Mouse (Mus musculus): ENCODE results near the gene Dclk1. TPM values are rescaled to one million over a fixed set of nuclear protein-coding genes. Genes with fewer than 3 reads are reported as not detected.

Dclk1 gene
- total RNA-seq, 1 experiment from 2014 or later: not detected

GRCm38 (mm10) chr3:55315827-55316226 lies 73.7 kb downstream of the Dclk1 start:
- ATAC-seq (replicated peaks; ENCODE audit: insufficient number of reproducible peaks, low FRiP score, low TSS enrichment, poor library complexity, severe bottlenecking): no peak

GRCm38 (mm10) chr3:55318021-55318420 lies 75.9 kb downstream of the Dclk1 start:
- no peak for ATAC-seq (replicated peaks; ENCODE audit: insufficient number of reproducible peaks, low FRiP score, low TSS enrichment, poor library complexity, severe bottlenecking)

DNA sequence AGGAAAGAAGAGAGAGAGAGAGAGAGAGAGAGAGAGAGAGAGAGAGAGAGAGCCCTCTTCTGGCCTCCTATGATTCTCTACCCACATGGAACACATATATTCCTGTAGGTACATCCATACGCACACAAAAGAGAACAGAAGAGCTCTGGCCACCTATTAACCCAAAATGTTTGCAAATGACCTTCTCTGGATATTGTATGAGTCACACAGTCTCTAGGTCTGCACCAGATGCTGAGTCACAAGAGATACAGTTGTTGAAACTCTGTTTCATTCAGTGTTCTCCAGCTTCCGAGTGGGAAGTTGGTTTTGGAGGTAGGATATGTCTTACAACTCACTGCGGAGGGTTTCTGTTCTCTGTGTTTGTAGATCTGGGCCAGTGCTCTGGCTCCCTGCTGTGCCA lies 78.4 kb downstream of the Dclk1 start:
- ATAC-seq (replicated peaks; ENCODE audit: insufficient number of reproducible peaks, low FRiP score, low TSS enrichment, poor library complexity, severe bottlenecking): no peak

DNA sequence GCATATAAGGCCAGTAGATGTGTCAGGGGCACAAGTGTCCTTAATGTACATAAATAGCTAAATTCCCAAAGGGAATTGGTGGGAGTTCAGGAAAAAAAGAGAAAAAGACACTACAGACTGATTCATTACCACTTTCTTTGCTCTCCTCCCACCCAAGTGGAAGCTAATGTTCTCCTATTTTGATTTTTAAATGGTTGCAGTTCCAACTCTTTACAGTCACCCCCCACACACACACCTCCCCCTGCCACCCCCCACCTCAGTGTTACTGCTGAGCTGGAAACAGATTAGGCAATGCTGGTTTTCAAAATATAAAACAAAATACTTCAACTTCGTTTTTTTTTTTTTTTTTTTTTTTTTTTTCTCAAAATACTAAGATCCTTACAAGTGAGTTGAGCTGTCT lies 81.9 kb downstream of the Dclk1 start:
- ATAC-seq (replicated peaks; ENCODE audit: insufficient number of reproducible peaks, low FRiP score, low TSS enrichment, poor library complexity, severe bottlenecking): no peak

DNA sequence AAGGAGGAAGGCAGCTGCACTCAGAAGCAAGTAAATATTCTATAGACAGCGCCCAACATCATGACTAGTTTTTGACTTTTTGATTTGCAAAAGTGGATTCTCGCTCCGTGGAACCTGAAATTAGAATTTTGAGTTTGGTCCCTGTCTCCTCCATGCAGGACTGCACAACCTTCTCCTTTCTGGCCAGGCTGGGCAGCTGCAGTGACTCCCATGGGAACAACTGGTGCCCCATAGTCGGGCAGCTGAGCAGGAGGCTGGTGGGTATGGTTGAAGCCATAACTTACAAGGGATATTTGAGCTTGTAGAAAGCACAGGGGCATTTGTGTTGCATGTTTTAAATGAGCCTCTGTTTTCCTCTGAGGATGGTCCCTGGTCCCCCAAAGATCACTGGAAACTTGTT lies 88.3 kb downstream of the Dclk1 start:
- no peak for ATAC-seq (replicated peaks; ENCODE audit: insufficient number of reproducible peaks, low FRiP score, low TSS enrichment, poor library complexity, severe bottlenecking)

DNA sequence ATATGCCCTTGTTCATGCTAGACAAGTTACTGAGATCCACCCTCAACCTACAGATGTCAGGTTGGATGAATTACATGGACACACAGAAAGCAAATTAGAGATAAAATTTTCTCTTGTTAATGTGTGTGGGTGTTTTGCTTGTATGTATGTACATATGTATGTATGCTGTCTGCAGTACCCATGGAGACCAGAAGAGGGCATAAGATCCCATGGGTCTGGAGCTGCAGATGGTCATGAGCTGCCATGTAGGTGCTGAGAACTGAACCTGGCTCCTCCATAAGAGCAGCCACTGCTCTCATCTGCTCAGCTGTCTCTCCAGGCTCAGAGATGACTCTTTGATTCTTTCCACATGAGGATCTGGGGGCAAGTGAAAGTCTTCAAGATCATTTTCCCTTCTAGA lies 89.5 kb downstream of the Dclk1 start:
- ATAC-seq (replicated peaks; ENCODE audit: insufficient number of reproducible peaks, low FRiP score, low TSS enrichment, poor library complexity, severe bottlenecking): no peak

DNA sequence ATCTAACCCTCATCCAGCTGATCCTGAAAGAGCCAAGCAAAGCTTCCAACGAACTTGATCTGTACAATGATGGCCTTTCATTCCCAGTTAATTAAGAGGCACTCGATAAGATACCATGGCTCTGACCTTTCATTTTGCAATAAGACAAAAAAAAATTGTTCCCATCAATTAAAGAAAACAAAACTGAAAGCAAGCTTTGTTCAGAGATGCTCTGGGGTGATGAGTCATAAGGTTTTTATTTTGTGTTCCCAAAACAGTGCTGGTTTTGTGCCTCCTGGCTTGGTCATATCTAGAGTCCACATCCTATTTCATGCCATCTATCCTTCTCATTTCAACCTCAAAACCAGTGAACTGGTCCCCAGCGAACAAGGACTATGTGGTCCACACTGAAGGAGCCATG lies 91.3 kb downstream of the Dclk1 start:
- ATAC-seq (replicated peaks; ENCODE audit: insufficient number of reproducible peaks, low FRiP score, low TSS enrichment, poor library complexity, severe bottlenecking): no peak

- no peak for ATAC-seq (replicated peaks; ENCODE audit: insufficient number of reproducible peaks, low FRiP score, low TSS enrichment, poor library complexity, severe bottlenecking)
These were observed 94.7 kb downstream of the Dclk1 start for GRCm38 (mm10) chr3:55336895-55337294.

- no peak for ATAC-seq (replicated peaks; ENCODE audit: insufficient number of reproducible peaks, low FRiP score, low TSS enrichment, poor library complexity, severe bottlenecking)
These were observed 95.5 kb downstream of the Dclk1 start for GRCm38 (mm10) chr3:55337671-55338070.

- ATAC-seq (replicated peaks; ENCODE audit: insufficient number of reproducible peaks, low FRiP score, low TSS enrichment, poor library complexity, severe bottlenecking): no peak
These were observed 100.3 kb downstream of the Dclk1 start for GRCm38 (mm10) chr3:55342445-55342844.

DNA sequence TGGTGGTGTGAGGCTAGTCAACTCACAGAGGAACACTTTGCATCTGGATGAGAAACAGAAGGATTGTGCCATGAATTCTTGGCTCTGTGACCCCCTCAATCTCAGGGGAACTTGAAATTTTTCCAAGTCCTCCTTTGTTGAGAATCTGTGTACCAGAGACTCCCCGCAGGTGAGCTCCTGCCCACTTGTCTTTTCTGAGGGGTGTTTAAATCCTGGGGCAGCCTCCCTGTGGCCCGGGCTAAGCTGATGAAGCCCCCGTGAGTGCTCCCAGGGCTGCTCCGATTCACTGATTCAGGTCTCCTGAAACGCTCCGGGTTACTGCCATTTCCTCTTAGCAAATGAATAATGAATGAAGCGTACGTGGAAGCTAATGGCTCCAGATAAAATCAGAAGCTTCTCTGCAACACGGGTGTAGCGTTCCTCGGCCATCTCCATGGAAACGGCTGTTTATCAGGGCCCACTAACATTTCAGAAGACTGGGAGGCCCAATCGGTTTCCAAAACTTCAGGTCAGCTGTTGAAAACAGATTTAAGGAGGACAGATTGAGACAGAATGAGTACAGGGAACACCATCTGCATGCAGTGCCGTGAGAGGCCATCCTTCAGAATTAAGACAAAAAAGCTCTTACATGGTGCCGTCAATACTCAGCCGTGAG lies 105.3 kb downstream of the Dclk1 start:
- ATAC-seq (replicated peaks; ENCODE audit: insufficient number of reproducible peaks, low FRiP score, low TSS enrichment, poor library complexity, severe bottlenecking): no peak

DNA sequence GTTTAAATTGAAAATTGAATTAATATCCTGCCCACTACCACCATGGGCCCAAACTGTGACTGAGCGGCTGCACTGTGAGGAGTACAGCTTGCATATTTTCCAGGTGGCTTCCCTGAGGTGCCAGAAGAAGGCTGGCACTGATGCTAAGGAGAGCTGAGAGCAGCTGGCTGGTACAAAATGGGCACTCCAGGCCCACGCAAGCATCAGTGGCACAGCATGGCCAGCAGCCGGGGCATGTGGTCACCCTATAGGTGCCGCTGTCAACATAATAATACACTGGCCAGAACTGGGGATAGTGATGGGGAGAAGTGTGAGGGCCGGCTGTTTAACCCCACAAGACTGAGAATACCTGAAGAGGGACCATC lies 105.8 kb downstream of the Dclk1 start:
- ATAC-seq (replicated peaks; ENCODE audit: insufficient number of reproducible peaks, low FRiP score, low TSS enrichment, poor library complexity, severe bottlenecking): no peak

- ATAC-seq (replicated peaks; ENCODE audit: insufficient number of reproducible peaks, low FRiP score, low TSS enrichment, poor library complexity, severe bottlenecking): no peak
These were observed 108.0 kb downstream of the Dclk1 start for GRCm38 (mm10) chr3:55350194-55350593.

- no peak for ATAC-seq (replicated peaks; ENCODE audit: insufficient number of reproducible peaks, low FRiP score, low TSS enrichment, poor library complexity, severe bottlenecking)
These were observed 109.3 kb downstream of the Dclk1 start for GRCm38 (mm10) chr3:55351281-55352052.

DNA sequence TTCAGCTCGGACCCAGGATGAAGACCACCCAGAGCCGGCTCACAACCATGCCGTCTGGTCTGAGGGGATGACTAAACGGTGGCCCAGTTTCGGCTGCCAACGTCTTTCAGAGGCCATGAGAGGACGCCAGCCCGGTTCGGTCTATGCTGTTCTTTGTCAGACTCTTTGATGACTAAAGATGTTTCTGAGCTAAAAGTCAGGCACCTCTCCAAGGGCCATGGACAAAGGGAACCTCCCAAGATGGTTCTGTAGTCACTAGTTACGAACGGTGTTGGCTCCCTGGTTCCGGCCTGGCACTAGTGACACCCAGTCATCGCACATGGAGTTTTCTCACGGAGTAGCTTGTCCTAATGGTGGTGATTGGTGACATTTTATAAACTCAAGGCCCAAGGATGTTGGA lies 110.4 kb downstream of the Dclk1 start:
- no peak for ATAC-seq (replicated peaks; ENCODE audit: insufficient number of reproducible peaks, low FRiP score, low TSS enrichment, poor library complexity, severe bottlenecking)

DNA sequence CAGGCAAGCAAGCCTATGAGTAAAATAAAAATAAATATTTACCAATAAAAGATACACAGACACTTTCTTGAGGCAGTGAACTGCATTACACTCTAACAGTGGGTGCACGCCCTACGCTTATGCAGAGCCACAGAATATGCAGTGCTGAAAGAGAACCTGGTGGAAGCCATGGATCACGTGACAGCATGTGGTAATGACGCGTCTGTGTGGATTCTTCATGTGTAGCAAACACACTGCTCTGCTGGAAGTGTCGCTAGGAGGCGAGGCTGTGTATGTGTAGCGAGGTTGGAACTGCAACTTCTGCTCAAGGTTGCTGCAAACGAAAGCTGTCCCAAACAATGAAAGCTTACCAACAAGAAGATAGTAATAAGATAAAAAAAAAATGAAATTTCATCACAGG lies 111.0 kb downstream of the Dclk1 start:
- ATAC-seq (replicated peaks; ENCODE audit: insufficient number of reproducible peaks, low FRiP score, low TSS enrichment, poor library complexity, severe bottlenecking): no peak

DNA sequence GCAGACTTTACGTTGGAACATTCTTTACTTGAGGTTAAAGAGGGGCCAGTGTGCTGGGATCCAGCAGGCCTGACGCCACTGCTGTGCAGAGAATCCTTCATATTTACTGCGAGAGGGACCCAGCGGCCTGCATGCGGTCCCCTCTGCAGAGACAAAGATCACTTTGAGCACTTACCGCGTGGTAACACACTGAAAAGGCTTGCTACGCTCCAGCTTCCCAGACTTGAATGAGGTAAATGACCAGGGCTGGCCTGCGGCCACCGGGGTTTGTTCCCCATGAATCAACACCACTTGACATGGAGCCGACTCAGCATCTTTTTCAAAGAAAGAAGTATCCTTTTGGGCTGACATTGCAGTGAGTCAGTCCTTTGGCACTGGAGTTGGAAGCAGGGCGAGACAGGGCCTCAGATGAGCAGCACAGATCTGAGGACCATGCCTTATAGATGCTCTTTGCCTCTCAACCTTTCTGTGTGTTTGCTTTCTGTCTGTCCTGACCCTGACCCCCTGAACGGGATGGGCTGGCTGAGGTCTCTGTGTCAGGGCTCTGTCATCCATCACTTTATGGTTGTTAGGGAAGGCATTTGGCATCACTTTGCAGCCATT lies 111.8 kb downstream of the Dclk1 start:
- ATAC-seq (replicated peaks; ENCODE audit: insufficient number of reproducible peaks, low FRiP score, low TSS enrichment, poor library complexity, severe bottlenecking): no peak

DNA sequence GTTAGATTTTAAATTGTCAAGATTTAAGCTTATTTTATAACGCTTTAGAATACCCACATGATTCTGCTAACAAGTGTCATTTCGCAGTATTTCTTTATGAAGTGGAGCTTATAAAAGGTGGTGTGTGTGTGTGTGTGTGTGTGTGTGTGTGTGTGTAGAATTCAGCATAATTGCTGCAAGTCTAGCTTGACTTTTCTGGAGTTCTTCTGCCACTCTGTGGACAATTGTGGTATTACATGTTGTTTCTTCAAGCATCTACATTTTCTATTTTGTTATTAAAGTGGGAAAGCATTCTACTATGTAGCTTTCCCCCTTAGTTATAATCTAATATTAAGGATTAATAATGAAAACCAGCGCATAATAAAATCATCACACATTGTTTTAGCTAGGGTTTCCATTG lies 112.6 kb downstream of the Dclk1 start:
- no peak for ATAC-seq (replicated peaks; ENCODE audit: insufficient number of reproducible peaks, low FRiP score, low TSS enrichment, poor library complexity, severe bottlenecking)

DNA sequence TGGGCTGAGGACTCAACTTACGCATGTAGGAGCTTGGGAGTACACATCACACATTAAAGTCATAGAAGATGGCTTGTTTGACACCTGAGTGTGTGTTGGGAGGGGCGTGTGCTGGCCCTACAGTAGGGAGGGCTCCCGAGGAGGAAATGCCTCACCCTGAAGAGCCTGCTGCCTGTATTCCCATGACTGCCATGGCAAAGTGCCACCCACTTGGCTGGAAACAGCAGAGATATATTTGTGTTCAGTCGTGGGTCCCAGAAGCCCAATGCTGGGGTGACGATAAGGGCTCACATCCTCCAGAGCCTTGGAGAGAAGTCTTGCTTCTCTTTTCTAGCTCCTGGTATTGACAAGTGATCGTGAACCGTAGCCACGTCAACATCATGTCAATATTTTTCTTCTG lies 116.3 kb downstream of the Dclk1 start:
- ATAC-seq (replicated peaks; ENCODE audit: insufficient number of reproducible peaks, low FRiP score, low TSS enrichment, poor library complexity, severe bottlenecking): no peak

DNA sequence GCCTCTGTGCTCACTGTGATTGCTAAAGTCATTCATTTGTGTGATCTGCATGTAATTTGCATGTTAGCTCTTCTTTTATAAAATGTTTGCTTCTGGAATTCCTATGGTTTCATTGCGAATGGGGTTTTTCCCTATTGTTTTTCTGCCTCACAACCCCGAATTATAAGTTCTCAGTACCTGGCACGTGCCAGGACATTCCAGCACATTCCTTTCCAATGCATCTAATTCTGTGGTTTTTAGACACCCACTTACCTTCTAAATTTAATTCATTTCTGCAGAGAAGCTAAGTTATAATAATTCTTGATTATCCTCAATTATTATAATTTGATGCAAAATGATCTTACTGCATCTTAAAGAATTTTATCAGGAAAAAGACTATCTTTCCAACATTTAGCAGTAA lies 118.7 kb downstream of the Dclk1 start:
- no peak for ATAC-seq (replicated peaks; ENCODE audit: insufficient number of reproducible peaks, low FRiP score, low TSS enrichment, poor library complexity, severe bottlenecking)
